Mouse (Mus musculus): ENCODE data around the gene Ttll9. TPM values are rescaled to one million over a fixed set of nuclear protein-coding genes. Genes with fewer than 3 reads are reported as not detected.
A peak's percentile ranks its signal among the peaks of the same experiment; 100 is the strongest.

The Ttll9 gene
- polyA plus RNA-seq, 1 experiment from 2014 or later = 0.35 TPM

DNA sequence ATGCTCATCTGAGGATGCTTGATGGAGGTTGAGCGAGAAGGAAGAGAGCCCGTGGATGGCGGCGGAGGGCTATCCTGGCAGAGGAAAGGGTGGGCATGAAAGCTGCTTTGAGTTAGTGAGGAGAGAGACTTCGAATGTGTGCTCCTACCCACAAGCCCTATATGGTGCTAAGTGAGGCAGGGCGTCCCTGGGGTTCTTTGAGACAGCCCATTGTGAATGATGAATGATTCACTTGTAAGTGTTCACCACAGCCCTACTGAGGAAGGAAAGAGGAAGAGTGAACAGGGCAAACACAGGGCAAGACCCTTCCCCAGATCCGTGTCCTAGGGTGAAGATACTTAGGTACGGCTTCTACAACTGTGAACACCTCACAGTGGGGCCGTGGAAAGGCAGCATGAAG lies 35.4 kb upstream of the Ttll9 start:
- H3K9me3 ChIP-seq (replicated peaks) = no peaks in the 10 kb centered on the region
- H3K9ac ChIP-seq = no peak overlapping the region
- no peak overlapping the region for H3K4me2 ChIP-seq
- 34% methylated on average over 9 of the region's 9 CpGs for WGBS (ENCODE audit: insufficient replicate concordance)
- DNase-seq (no peak), ATAC-seq (ENCODE audit: low read depth) (no peak)
- no peaks in the 10 kb centered on the region for H3K36me3 ChIP-seq
- no peak overlapping the region for H3K27ac ChIP-seq
- H3K4me3 ChIP-seq (replicated peaks) = no peak overlapping the region
- peaks cover 19% of the 10 kb centered on the region for H3K4me1 ChIP-seq (replicated peaks)
- H3K27me3 ChIP-seq = no peaks in the 10 kb centered on the region; the same call in 1 of the 2 replicates

DNA sequence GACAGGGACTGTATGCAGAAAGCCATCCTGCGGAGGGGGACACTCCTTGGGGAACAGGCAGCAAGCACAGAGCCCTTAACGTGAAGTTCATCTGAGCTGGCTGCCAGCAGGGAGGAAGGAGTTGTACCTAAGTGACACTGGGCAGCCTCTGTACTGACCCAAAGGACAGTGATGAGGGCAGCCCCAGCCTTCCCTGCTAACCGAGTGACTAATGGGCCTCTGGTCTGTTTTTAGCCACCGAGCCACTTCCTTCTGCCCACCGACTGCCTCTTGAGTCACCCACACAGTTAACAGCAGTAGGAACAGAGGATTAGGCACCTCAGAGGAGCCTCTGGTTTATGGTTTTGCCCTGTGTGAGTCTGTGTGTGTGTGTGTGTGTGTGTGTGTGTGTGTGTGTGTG lies 34.9 kb upstream of the Ttll9 start:
- Histone ChIP-seq H3K9me3 (replicated peaks) (no peaks in the 10 kb centered on the region), H3K4me3 (replicated peaks) (no peak overlapping the region), H3K27ac (no peak overlapping the region), H3K4me1 (replicated peaks) (peaks cover 19% of the 10 kb centered on the region), H3K9ac (no peak overlapping the region), H3K36me3 (no peaks in the 10 kb centered on the region), H3K4me2 (no peak overlapping the region), H3K27me3 (no peaks in the 10 kb centered on the region; the same call in 1 of the 2 replicates)
- ATAC-seq (ENCODE audit: low read depth) (no peak), DNase-seq (no peak)
- 14% methylated on average over 5 of the region's 5 CpGs for WGBS (ENCODE audit: insufficient replicate concordance)

DNA sequence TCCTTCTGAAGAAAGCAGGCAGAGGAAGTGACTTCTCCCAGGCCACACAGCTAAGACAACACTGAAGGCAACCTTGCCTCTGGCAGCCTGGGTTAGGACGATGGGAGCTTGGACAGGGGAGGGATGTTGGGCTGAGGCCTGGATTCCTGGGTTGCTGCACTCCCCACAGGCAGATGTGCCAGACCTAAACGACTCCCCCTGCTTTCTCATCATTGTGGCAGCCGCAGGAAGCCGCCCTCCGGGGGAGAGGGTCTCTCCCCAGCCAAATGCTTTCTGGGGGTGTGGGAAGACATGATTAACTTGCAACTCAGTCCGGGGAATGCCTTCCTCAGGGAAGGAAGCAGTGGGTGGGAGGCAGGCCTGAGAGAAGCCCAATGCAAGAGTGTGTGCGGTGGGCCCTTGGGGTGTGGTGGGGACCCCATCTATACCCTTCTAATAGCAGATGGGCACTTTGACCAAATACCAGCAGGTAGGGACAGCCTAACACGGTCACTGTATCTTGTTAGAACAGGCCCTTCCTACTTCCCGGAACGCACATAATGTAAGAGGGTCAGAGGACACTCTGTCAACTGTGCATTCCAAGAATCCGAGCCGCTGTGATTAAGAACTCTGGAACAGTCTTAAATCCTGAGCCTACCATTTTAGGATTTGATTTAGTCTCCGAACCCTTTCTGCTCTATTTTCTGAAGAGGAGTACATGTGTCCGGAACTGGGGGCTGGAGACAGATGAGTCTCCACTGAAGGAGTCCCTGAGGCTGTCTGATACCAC lies 33.9 kb upstream of the Ttll9 start:
- no peak for DNase-seq
- Histone ChIP-seq H3K4me1 (replicated peaks) (peaks cover 19% of the 10 kb centered on the region), H3K4me3 (replicated peaks) (no peak overlapping the region), H3K36me3 (no peaks in the 10 kb centered on the region), H3K27me3 (no peaks in the 10 kb centered on the region; the same call in 1 of the 2 replicates), H3K9ac (no peak overlapping the region), H3K4me2 (no peak overlapping the region), H3K27ac (no peak overlapping the region), H3K9me3 (replicated peaks) (no peaks in the 10 kb centered on the region)
- ATAC-seq (ENCODE audit: low read depth) = no peak
- 47% methylated on average over 14 of the region's 14 CpGs for WGBS (ENCODE audit: insufficient replicate concordance)

- H3K4me1 ChIP-seq (replicated peaks) = peaks cover 19% of the 10 kb centered on the region
- H3K36me3 ChIP-seq = no peaks in the 10 kb centered on the region
- DNase-seq = no peak
- no peaks in the 10 kb centered on the region for H3K9me3 ChIP-seq (replicated peaks)
- no peak overlapping the region for H3K4me3 ChIP-seq (replicated peaks)
- H3K27me3 ChIP-seq = no peaks in the 10 kb centered on the region; the same call in 1 of the 2 replicates
- no peak for ATAC-seq (ENCODE audit: low read depth)
- no peak overlapping the region for H3K9ac ChIP-seq
- H3K27ac ChIP-seq = no peak overlapping the region
- no peak overlapping the region for H3K4me2 ChIP-seq
- 36% methylated on average over 3 of the region's 3 CpGs for WGBS (ENCODE audit: insufficient replicate concordance)
Measured at GRCm38 (mm10) chr2:152928988-152929370, 33.3 kb upstream of the Ttll9 start.

- no peak overlapping the region for H3K4me2 ChIP-seq
- H3K4me3 ChIP-seq (replicated peaks) = no peak overlapping the region
- no peaks in the 10 kb centered on the region for H3K36me3 ChIP-seq
- H3K27ac ChIP-seq = no peak overlapping the region
- WGBS (ENCODE audit: insufficient replicate concordance) = 48% methylated on average over 2 of the region's 2 CpGs
- H3K9me3 ChIP-seq (replicated peaks) = no peaks in the 10 kb centered on the region
- ATAC-seq (ENCODE audit: low read depth) = no peak
- no peaks in the 10 kb centered on the region; the same call in 1 of the 2 replicates for H3K27me3 ChIP-seq
- H3K9ac ChIP-seq = no peak overlapping the region
- H3K4me1 ChIP-seq (replicated peaks) = peaks cover 14% of the 10 kb centered on the region
- no peak for DNase-seq
Measured at GRCm38 (mm10) chr2:152930276-152930675, 32.0 kb upstream of the Ttll9 start.

- no peak overlapping the region; the same call in 1 of the 2 replicates for H3K27ac ChIP-seq
- peaks cover 10% of the 10 kb centered on the region for H3K4me1 ChIP-seq (replicated peaks)
- no peaks in the 10 kb centered on the region; the same call in 1 of the 2 replicates for H3K27me3 ChIP-seq
- no peaks in the 10 kb centered on the region for H3K36me3 ChIP-seq
- DNase-seq (no peak), ATAC-seq (ENCODE audit: low read depth) (no peak)
- H3K9me3 ChIP-seq (replicated peaks) = no peaks in the 10 kb centered on the region
- 67% methylated on average over 12 of the region's 12 CpGs for WGBS (ENCODE audit: insufficient replicate concordance)
- no peak overlapping the region for H3K4me2 ChIP-seq
- H3K9ac ChIP-seq = no peak overlapping the region
- H3K4me3 ChIP-seq (replicated peaks) = no peak overlapping the region
Measured at GRCm38 (mm10) chr2:152931456-152932160, 30.7 kb upstream of the Ttll9 start.

GRCm38 (mm10) chr2:152933048-152933447 lies 29.2 kb upstream of the Ttll9 start, which contains the start of gene Foxs1:
Gene Foxs1, minus strand, starts transcription at chr2:152933208.
- Histone ChIP-seq H3K36me3 (no peaks in the 10 kb centered on the region), H3K27me3 (0 out of 2 replicates have a peak, but pooled peaks cover under 1% of the 10 kb centered on the region), H3K4me1 (replicated peaks) (peaks cover 5% of the 10 kb centered on the region; the same call in 1 of the 2 replicates), H3K4me3 (replicated peaks) (no peak within 1 kb of the TSS), H3K9me3 (replicated peaks) (no peaks in the 10 kb centered on the region), H3K27ac (no peak within 1 kb of the TSS), H3K9ac (no peak within 1 kb of the TSS), H3K4me2 (no peak within 1 kb of the TSS)
- DNase-seq (no peak), ATAC-seq (ENCODE audit: low read depth) (no peak)
- WGBS (ENCODE audit: insufficient replicate concordance) = 28% methylated on average over 9 of the region's 9 CpGs

DNA sequence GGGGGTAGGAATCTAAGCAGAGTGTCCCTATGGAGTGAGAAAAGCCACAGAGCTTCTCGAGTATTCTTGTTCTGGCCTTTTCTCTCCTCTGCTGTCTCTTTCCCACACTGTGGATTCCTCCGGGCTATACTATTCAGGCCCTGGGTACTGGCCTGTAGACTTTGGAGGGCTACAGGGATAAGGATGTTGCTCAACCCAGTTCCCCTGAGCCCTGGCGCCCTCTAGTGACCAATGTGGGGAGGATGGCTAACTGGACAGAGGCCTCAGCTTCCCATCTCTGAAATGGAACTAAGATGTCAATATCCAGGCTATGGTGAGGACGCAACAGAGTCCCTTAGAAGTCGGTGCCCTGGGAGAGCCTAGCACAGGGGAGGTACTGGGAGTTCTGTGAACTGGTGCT lies 28.7 kb upstream of the Ttll9 start:
- Histone ChIP-seq H3K9me3 (replicated peaks) (no peaks in the 10 kb centered on the region), H3K36me3 (no peaks in the 10 kb centered on the region), H3K9ac (no peak overlapping the region), H3K4me3 (replicated peaks) (no peak overlapping the region), H3K4me2 (no peak overlapping the region), H3K27me3 (peaks cover 6% of the 10 kb centered on the region; the same call in 1 of the 2 replicates), H3K27ac (no peak overlapping the region), H3K4me1 (replicated peaks) (0 out of 2 replicates have a peak, but pooled peaks cover 2% of the 10 kb centered on the region)
- 23% methylated on average over 5 of the region's 5 CpGs for WGBS (ENCODE audit: insufficient replicate concordance)
- DNase-seq (peak; percentile 34), ATAC-seq (ENCODE audit: low read depth) (0 out of 2 replicates have a peak, but pooled peaks have one; percentile 26)

- H3K9ac ChIP-seq = no peak overlapping the region
- 1% methylated on average over 4 of the region's 4 CpGs for WGBS (ENCODE audit: insufficient replicate concordance)
- no peak overlapping the region for H3K27ac ChIP-seq
- H3K4me3 ChIP-seq (replicated peaks) = no peak overlapping the region
- H3K27me3 ChIP-seq = peaks cover 65% of the 10 kb centered on the region
- no peaks in the 10 kb centered on the region for H3K4me1 ChIP-seq (replicated peaks)
- H3K9me3 ChIP-seq (replicated peaks) = no peaks in the 10 kb centered on the region
- no peak for ATAC-seq (ENCODE audit: low read depth)
- DNase-seq = peak; percentile 27
- no peaks in the 10 kb centered on the region for H3K36me3 ChIP-seq
- H3K4me2 ChIP-seq = no peak overlapping the region
Measured at GRCm38 (mm10) chr2:152939846-152940245, 22.4 kb upstream of the Ttll9 start.

- H3K27ac ChIP-seq = no peak overlapping the region
- no peak for DNase-seq
- H3K4me1 ChIP-seq (replicated peaks) = no peaks in the 10 kb centered on the region
- H3K4me2 ChIP-seq = no peak overlapping the region
- H3K4me3 ChIP-seq (replicated peaks) = no peak overlapping the region
- no peak overlapping the region for H3K9ac ChIP-seq
- H3K36me3 ChIP-seq = no peaks in the 10 kb centered on the region
- 58% methylated on average over 6 of the region's 6 CpGs for WGBS (ENCODE audit: insufficient replicate concordance)
- peaks cover 78% of the 10 kb centered on the region for H3K27me3 ChIP-seq
- no peaks in the 10 kb centered on the region for H3K9me3 ChIP-seq (replicated peaks)
- ATAC-seq (ENCODE audit: low read depth) = no peak
Measured at GRCm38 (mm10) chr2:152941106-152941505, 21.2 kb upstream of the Ttll9 start.

- 17% methylated on average over 7 of the region's 7 CpGs for WGBS (ENCODE audit: insufficient replicate concordance)
- Histone ChIP-seq H3K4me1 (replicated peaks) (no peaks in the 10 kb centered on the region), H3K4me3 (replicated peaks) (no peak overlapping the region), H3K27me3 (peaks cover 85% of the 10 kb centered on the region), H3K27ac (no peak overlapping the region), H3K36me3 (no peaks in the 10 kb centered on the region), H3K9ac (no peak overlapping the region), H3K4me2 (no peak overlapping the region), H3K9me3 (replicated peaks) (no peaks in the 10 kb centered on the region)
- ATAC-seq (ENCODE audit: low read depth) = no peak
- no peak for DNase-seq
Measured at GRCm38 (mm10) chr2:152941776-152942175, 20.5 kb upstream of the Ttll9 start.
